ENCODE assay signal across 8 mouse cellular contexts in the genomic region with DNA sequence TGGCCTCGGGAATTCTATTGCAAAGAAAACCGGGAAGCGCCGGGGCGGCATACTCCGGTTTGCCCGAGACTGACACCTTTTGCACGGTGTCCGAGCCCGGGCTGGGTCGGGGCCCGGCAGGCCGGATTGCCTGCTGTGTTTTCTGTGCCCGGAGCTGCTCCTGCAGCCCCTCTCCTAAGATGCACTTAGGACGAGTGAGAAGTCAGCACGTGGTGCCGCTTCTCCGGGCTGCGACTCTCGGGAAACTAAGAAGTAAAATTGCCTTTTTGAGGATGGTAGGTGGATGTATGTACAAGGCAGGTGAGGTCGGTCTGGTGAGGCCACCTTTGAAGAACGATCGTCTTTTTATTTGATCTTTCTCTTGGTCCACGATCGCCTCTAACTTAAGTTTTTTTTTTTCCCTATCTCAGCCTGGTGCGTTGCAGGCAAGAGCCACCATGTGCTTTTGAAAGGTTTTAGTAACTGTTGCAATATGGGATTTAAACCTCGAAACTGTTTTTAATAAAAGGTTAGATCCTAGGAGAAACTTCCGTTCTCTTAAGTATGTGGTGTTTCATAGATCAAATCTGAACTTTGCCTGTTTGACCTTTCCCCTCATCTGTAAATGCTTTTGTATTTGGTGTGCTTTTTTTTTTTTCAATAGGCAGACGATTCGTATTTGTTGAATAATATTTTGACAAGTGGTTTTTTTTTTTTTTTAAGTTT. TPM values are rescaled to one million over a fixed set of nuclear protein-coding genes. Genes with fewer than 3 reads are reported as not detected.
DNase-seq lines count a peak whose midpoint lies in the region; ATAC-seq and TF ChIP-seq lines count a peak whose summit lies in the region.

No protein-coding gene starts in this region.

- peak overlapping the region; percentile 91 for H3K9ac ChIP-seq in lung, embryonic 14.5 days
- H3K9ac ChIP-seq in intestine, postnatal 0 days (ENCODE audit: low read depth, low read length), result peak overlapping the region; percentile 73

- ATAC-seq in lung, embryonic 14.5 days (ENCODE audit: insufficient read depth), result peak; percentile 62
- peak; percentile 23 for ATAC-seq in intestine, postnatal 0 days

- peaks cover 25% of the 10 kb centered on the region for H3K4me1 ChIP-seq in lung, embryonic 14.5 days (ENCODE audit: insufficient read depth)
- H3K4me1 ChIP-seq in embryonic facial prominence, embryonic 10.5 days, result peaks cover 53% of the 10 kb centered on the region
- peaks cover 7% of the 10 kb centered on the region; the same call in 1 of the 2 replicates for H3K4me1 ChIP-seq in intestine, postnatal 0 days (replicated peaks; ENCODE audit: control insufficient read depth, insufficient read depth, low read length)
- H3K4me1 ChIP-seq in small intestine, adult 2 months (ENCODE audit: control insufficient read depth, insufficient read depth, insufficient read length, low read length), result peaks cover 24% of the 10 kb centered on the region; the same call in 1 of the 2 replicates

- H3K27ac ChIP-seq in lung, embryonic 14.5 days (ENCODE audit: low read depth), result peak overlapping the region; percentile 92
- H3K27ac ChIP-seq in embryonic facial prominence, embryonic 10.5 days (replicated peaks), result peak overlapping the region; percentile 98
- H3K27ac ChIP-seq in intestine, postnatal 0 days (ENCODE audit: low read depth, low read length), result peak overlapping the region; percentile 82
- peak overlapping the region; percentile 77 for H3K27ac ChIP-seq in small intestine, adult 2 months (ENCODE audit: insufficient read depth, low read depth, low read length)

- under 1% methylated on average over 30 of the region's 30 CpGs for WGBS in lung, embryonic 14.5 days
- under 1% methylated on average over 30 of the region's 30 CpGs for WGBS in embryonic facial prominence, embryonic 10.5 days
- under 1% methylated on average over 30 of the region's 30 CpGs for WGBS in intestine, postnatal 0 days
- 2% methylated on average over 30 of the region's 30 CpGs for WGBS in small intestine, adult 2 months

- no peak for TF ChIP-seq CTCF in lung, embryonic 14.5 days (IDR thresholded peaks at IDR 0.05; ENCODE audit: low read depth)
- TF ChIP-seq CTCF in intestine, postnatal 0 days (IDR thresholded peaks at IDR 0.05; ENCODE audit: low read depth), result no peak
- TF ChIP-seq CTCF in small intestine, adult 2 months (IDR thresholded peaks at IDR 0.05; ENCODE audit: extremely low read depth, insufficient read length, insufficient replicate concordance, low read depth, low read length), result no peak

- TF ChIP-seq POLR2A in small intestine, adult 2 months (IDR thresholded peaks at IDR 0.05; ENCODE audit: low read depth, low read length), result no peak

- peak overlapping the region; percentile 86 for H3K4me2 ChIP-seq in lung, embryonic 14.5 days
- H3K4me2 ChIP-seq in intestine, postnatal 0 days (replicated peaks; ENCODE audit: low read depth), result peak overlapping the region; percentile 84

- peak overlapping the region; percentile 79 for H3K4me3 ChIP-seq in lung, embryonic 14.5 days (ENCODE audit: low read depth, low read length)
- peak overlapping the region; percentile 78 for H3K4me3 ChIP-seq in embryonic facial prominence, embryonic 10.5 days
- peak overlapping the region; percentile 71 for H3K4me3 ChIP-seq in intestine, postnatal 0 days (ENCODE audit: low read depth, low read length)
- peak overlapping the region; percentile 77 for H3K4me3 ChIP-seq in small intestine, adult 2 months (ENCODE audit: low read depth, low read length)

- H3K27me3 ChIP-seq in lung, embryonic 14.5 days (ENCODE audit: insufficient read depth, low read length), result no peaks in the 10 kb centered on the region
- peaks cover 19% of the 10 kb centered on the region; the same call in 1 of the 2 replicates for H3K27me3 ChIP-seq in embryonic facial prominence, embryonic 10.5 days (replicated peaks; ENCODE audit: low read depth, poor library complexity, severe bottlenecking)
- no peaks in the 10 kb centered on the region for H3K27me3 ChIP-seq in intestine, postnatal 0 days (replicated peaks; ENCODE audit: control insufficient read depth, insufficient read depth, low read length)
- no peaks in the 10 kb centered on the region for H3K27me3 ChIP-seq in small intestine, adult 2 months (ENCODE audit: control insufficient read depth, insufficient read depth, low read length)

- DNase-seq in lung, embryonic 14.5 days, result no peak
- no peak for DNase-seq in lung, adult 18-20 months
- DNase-seq in embryonic facial prominence, embryonic 10.5 days (ENCODE audit: low spot score), result no peak
- no peak for DNase-seq in layer of hippocampus, postnatal 36 days
- no peak for DNase-seq in ovary, adult 18-20 months (ENCODE audit: low spot score)
- DNase-seq in kidney, postnatal 36 days, result no peak

- H3K36me3 ChIP-seq in lung, embryonic 14.5 days (ENCODE audit: insufficient read depth), result no peaks in the 10 kb centered on the region
- peaks cover 8% of the 10 kb centered on the region for H3K36me3 ChIP-seq in embryonic facial prominence, embryonic 10.5 days (replicated peaks)
- H3K36me3 ChIP-seq in intestine, postnatal 0 days (ENCODE audit: control insufficient read depth, insufficient read depth), result no peaks in the 10 kb centered on the region
- no peaks in the 10 kb centered on the region for H3K36me3 ChIP-seq in small intestine, adult 2 months (ENCODE audit: control insufficient read depth, insufficient read depth, low read length)

- H3K9me3 ChIP-seq in lung, embryonic 14.5 days (ENCODE audit: low read depth, low read length), result no peaks in the 10 kb centered on the region
- no peaks in the 10 kb centered on the region for H3K9me3 ChIP-seq in embryonic facial prominence, embryonic 10.5 days
- H3K9me3 ChIP-seq in intestine, postnatal 0 days (ENCODE audit: control insufficient read depth), result no peaks in the 10 kb centered on the region

RNA-seq across cellular contexts. Expression of a gene that starts 0.8 kb away (rescaled TPM):
- polyA plus RNA-seq in lung, embryonic 14.5 days (2014; fragmentation: Nextera tagmentation; extraction: Ambion mirVana), result not detected in 2 replicates
- 1.1 and 3.6 TPM in 2 replicates for polyA plus RNA-seq in embryonic facial prominence, embryonic 10.5 days (2016; fragmentation: Nextera tagmentation; extraction: Ambion mirVana)
- not detected in 2 replicates for polyA plus RNA-seq in intestine, postnatal 0 days (2015; fragmentation: Nextera tagmentation; extraction: Ambion mirVana)
- 21.9 and 37.3 TPM in 2 replicates for polyA plus RNA-seq in small intestine, adult 2 months (2012; rRNA removed)
- total RNA-seq in layer of hippocampus, postnatal 36 days (2021), result 10 to 100 TPM in 1 of 2 experiments, not detected in 1; 12.7 TPM

RNA-seq across cellular contexts. Expression of a gene that starts 1.2 kb away (rescaled TPM):
- polyA plus RNA-seq in lung, embryonic 14.5 days (2014; fragmentation: Nextera tagmentation; extraction: Ambion mirVana), result 142 and 155 TPM in 2 replicates
- polyA plus RNA-seq in embryonic facial prominence, embryonic 10.5 days (2016; fragmentation: Nextera tagmentation; extraction: Ambion mirVana), result 234 and 241 TPM in 2 replicates
- polyA plus RNA-seq in intestine, postnatal 0 days (2015; fragmentation: Nextera tagmentation; extraction: Ambion mirVana), result 37.1 and 41.2 TPM in 2 replicates
- polyA plus RNA-seq in small intestine, adult 2 months (2012; rRNA removed), result 58.1 and 86.1 TPM in 2 replicates
- total RNA-seq in layer of hippocampus, postnatal 36 days (2021), result 10 to 100 TPM; 86.6 to 95.8 TPM

RNA-seq across cellular contexts. Expression of a gene that starts 49.3 kb away (rescaled TPM):
- polyA plus RNA-seq in lung, embryonic 14.5 days (2014; fragmentation: Nextera tagmentation; extraction: Ambion mirVana), result 11.5 and 11.8 TPM in 2 replicates
- 10.4 and 11.3 TPM in 2 replicates for polyA plus RNA-seq in embryonic facial prominence, embryonic 10.5 days (2016; fragmentation: Nextera tagmentation; extraction: Ambion mirVana)
- 7.3 and 7.4 TPM in 2 replicates for polyA plus RNA-seq in intestine, postnatal 0 days (2015; fragmentation: Nextera tagmentation; extraction: Ambion mirVana)
- 11.5 and 23.8 TPM in 2 replicates for polyA plus RNA-seq in small intestine, adult 2 months (2012; rRNA removed)
- 1 to 10 TPM; 7.1 to 8.3 TPM for total RNA-seq in layer of hippocampus, postnatal 36 days (2021)
